Mouse (Mus musculus): ENCODE data around the gene Nfam1. TPM values are rescaled to one million over a fixed set of nuclear protein-coding genes. Genes with fewer than 3 reads are reported as not detected.

Nfam1 gene
- polyA plus RNA-seq, 1 experiment: 0.80 TPM

- 85% methylated on average over 1 of the region's 1 CpGs for WGBS
- H3K4me1 ChIP-seq (ENCODE audit: control insufficient read depth, insufficient read depth, low read length): no peaks in the 10 kb centered on the region
- TF ChIP-seq POLR2A (IDR thresholded peaks at IDR 0.05; ENCODE audit: borderline replicate concordance, insufficient read depth, low read length) (no peak), CTCF (IDR thresholded peaks at IDR 0.05; ENCODE audit: borderline replicate concordance, insufficient read depth, low read depth, low read length) (no peak)
- H3K27me3 ChIP-seq (ENCODE audit: control insufficient read depth, insufficient read depth, low read length): no peaks in the 10 kb centered on the region
- no peak overlapping the region for H3K4me3 ChIP-seq (replicated peaks; ENCODE audit: insufficient read depth, low read depth, low read length)
- DNase-seq: no peak
- H3K27ac ChIP-seq (ENCODE audit: insufficient read depth, low read length): no peak overlapping the region
Measured at GRCm38 (mm10) chr15:82974471-82974870, 58.6 kb downstream of the Nfam1 start.

GRCm38 (mm10) chr15:82969206-82969721 is 63.8 kb downstream of the Nfam1 start:
- no peaks in the 10 kb centered on the region for H3K27me3 ChIP-seq (ENCODE audit: control insufficient read depth, insufficient read depth, low read length)
- TF ChIP-seq CTCF (IDR thresholded peaks at IDR 0.05; ENCODE audit: borderline replicate concordance, insufficient read depth, low read depth, low read length): no peak
- TF ChIP-seq POLR2A (IDR thresholded peaks at IDR 0.05; ENCODE audit: borderline replicate concordance, insufficient read depth, low read length): no peak
- peaks cover 20% of the 10 kb centered on the region for H3K4me1 ChIP-seq (ENCODE audit: control insufficient read depth, insufficient read depth, low read length)
- DNase-seq: no peak
- WGBS: 59% methylated on average over 6 of the region's 6 CpGs
- H3K27ac ChIP-seq (ENCODE audit: insufficient read depth, low read length): no peak overlapping the region
- no peak overlapping the region for H3K4me3 ChIP-seq (replicated peaks; ENCODE audit: insufficient read depth, low read depth, low read length)

GRCm38 (mm10) chr15:82968449-82968848 is 64.7 kb downstream of the Nfam1 start:
- Histone ChIP-seq H3K4me3 (replicated peaks; ENCODE audit: insufficient read depth, low read depth, low read length) (peak overlapping the region; percentile 1), H3K27ac (ENCODE audit: insufficient read depth, low read length) (no peak overlapping the region), H3K27me3 (ENCODE audit: control insufficient read depth, insufficient read depth, low read length) (no peaks in the 10 kb centered on the region; the same call in 1 of the 2 replicates), H3K4me1 (ENCODE audit: control insufficient read depth, insufficient read depth, low read length) (peaks cover 24% of the 10 kb centered on the region)
- no peak for TF ChIP-seq POLR2A (IDR thresholded peaks at IDR 0.05; ENCODE audit: borderline replicate concordance, insufficient read depth, low read length)
- TF ChIP-seq CTCF (IDR thresholded peaks at IDR 0.05; ENCODE audit: borderline replicate concordance, insufficient read depth, low read depth, low read length): no peak
- under 1% methylated on average over 22 of the region's 22 CpGs for WGBS
- DNase-seq: peak; percentile 86 to 87

GRCm38 (mm10) chr15:82967947-82968346 is 65.2 kb downstream of the Nfam1 start:
- H3K4me1 ChIP-seq (ENCODE audit: control insufficient read depth, insufficient read depth, low read length): peaks cover 24% of the 10 kb centered on the region
- TF ChIP-seq POLR2A (IDR thresholded peaks at IDR 0.05; ENCODE audit: borderline replicate concordance, insufficient read depth, low read length): no peak
- TF ChIP-seq CTCF (IDR thresholded peaks at IDR 0.05; ENCODE audit: borderline replicate concordance, insufficient read depth, low read depth, low read length): no peak
- no peak overlapping the region for H3K27ac ChIP-seq (ENCODE audit: insufficient read depth, low read length)
- H3K27me3 ChIP-seq (ENCODE audit: control insufficient read depth, insufficient read depth, low read length): no peaks in the 10 kb centered on the region; the same call in 1 of the 2 replicates
- peak overlapping the region; percentile 1 for H3K4me3 ChIP-seq (replicated peaks; ENCODE audit: insufficient read depth, low read depth, low read length)
- WGBS: 23% methylated on average over 6 of the region's 6 CpGs
- DNase-seq: no peak

DNA sequence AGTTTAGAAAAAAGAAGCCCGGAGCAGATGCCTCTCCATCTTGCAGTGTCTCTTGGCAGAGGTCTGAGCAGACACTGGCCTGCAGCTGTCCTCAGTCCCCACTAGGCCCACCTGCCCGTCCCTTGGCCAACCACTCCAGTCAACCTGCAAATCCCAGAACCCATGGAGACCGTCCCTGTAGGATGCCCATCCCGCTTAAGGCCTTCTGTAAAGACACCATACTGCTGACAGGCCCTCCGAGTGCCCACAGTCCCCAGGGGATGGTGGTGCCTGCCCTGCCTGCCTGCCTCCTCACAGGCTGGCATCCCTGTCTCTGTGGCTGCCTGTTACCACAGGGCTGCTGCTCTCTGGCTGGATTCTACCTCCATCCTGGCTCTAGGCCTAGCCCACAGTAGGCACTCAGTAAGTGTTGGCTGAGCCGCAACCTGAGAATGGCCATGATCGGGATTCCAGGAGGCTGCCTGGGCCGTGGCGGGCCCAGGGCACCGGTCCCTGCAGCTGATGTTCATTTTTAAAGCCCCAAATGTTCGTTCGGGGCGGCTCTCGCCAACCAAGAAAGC is 68.8 kb downstream of the Nfam1 start:
- peaks cover 37% of the 10 kb centered on the region for H3K4me1 ChIP-seq (ENCODE audit: control insufficient read depth, insufficient read depth, low read length)
- no peak overlapping the region for H3K27ac ChIP-seq (ENCODE audit: insufficient read depth, low read length)
- DNase-seq: peak; percentile 66 to 77
- WGBS: 20% methylated on average over 14 of the region's 14 CpGs
- no peak overlapping the region for H3K4me3 ChIP-seq (replicated peaks; ENCODE audit: insufficient read depth, low read depth, low read length)
- H3K27me3 ChIP-seq (ENCODE audit: control insufficient read depth, insufficient read depth, low read length): peaks cover 1% of the 10 kb centered on the region; the same call in 1 of the 2 replicates
- TF ChIP-seq CTCF (IDR thresholded peaks at IDR 0.05; ENCODE audit: borderline replicate concordance, insufficient read depth, low read depth, low read length) (no peak), POLR2A (IDR thresholded peaks at IDR 0.05; ENCODE audit: borderline replicate concordance, insufficient read depth, low read length) (no peak)

DNA sequence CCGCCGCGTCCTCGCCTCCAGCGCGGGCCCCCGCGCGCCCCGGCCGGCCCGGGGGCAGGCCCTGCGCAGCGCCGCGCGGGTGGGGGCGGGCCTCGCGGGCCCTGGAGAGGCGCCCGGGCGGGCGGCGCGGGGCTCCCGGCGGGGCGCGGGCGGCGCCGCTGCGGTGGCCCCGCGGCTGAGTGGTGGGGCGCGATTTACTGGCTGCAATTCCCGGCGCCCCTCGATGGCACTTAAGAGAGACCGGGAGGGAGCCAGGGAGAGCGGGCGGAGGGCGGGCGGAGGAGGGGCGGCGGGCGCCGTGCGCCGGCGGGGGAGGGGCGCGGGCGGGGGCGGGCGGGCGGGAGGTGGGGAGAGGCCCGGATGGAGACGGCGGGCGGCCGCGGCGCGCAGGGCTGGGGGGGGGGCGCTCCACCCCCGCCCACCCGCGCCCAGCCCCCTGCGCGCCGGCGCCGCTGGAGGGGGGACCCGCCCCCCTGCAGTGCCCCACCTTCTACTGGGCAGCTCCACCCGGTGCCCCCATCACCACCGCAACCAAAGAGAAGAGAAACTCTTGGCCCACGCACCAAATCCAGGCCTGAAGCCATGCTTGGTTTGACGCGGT is 69.5 kb downstream of the Nfam1 start:
- no peak for DNase-seq
- no peak overlapping the region for H3K27ac ChIP-seq (ENCODE audit: insufficient read depth, low read length)
- H3K27me3 ChIP-seq (ENCODE audit: control insufficient read depth, insufficient read depth, low read length): peaks cover 3% of the 10 kb centered on the region; the same call in 1 of the 2 replicates
- no peak overlapping the region for H3K4me3 ChIP-seq (replicated peaks; ENCODE audit: insufficient read depth, low read depth, low read length)
- TF ChIP-seq CTCF (IDR thresholded peaks at IDR 0.05; ENCODE audit: borderline replicate concordance, insufficient read depth, low read depth, low read length) (no peak), POLR2A (IDR thresholded peaks at IDR 0.05; ENCODE audit: borderline replicate concordance, insufficient read depth, low read length) (no peak)
- peaks cover 31% of the 10 kb centered on the region for H3K4me1 ChIP-seq (ENCODE audit: control insufficient read depth, insufficient read depth, low read length)
- 11% methylated on average over 49 of the region's 82 CpGs for WGBS

DNA sequence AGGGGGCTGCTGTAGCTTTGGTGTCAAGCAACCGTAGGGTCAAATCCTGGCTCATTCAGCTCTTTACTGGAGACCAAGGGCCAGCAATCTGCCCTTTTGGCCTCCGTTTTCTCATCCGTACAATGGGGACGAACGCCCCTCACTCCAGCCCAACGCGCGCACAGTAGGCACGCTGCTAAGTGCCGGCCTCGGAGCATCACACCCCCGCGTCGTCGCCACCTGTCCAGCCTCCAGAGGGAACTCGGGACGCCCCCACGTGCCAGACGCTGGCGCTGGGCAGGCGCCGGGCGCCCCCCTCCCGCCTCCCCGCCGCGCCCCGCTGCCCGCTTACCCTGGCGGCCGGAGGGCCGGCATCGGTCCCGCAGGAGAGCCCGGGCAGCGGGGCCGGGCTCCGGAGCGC is 70.0 kb downstream of the Nfam1 start:
- peak overlapping the region; percentile 19 for H3K4me3 ChIP-seq (replicated peaks; ENCODE audit: insufficient read depth, low read depth, low read length)
- 5% methylated on average over 39 of the region's 39 CpGs for WGBS
- no peak for DNase-seq
- no peak for TF ChIP-seq POLR2A (IDR thresholded peaks at IDR 0.05; ENCODE audit: borderline replicate concordance, insufficient read depth, low read length)
- no peak for TF ChIP-seq CTCF (IDR thresholded peaks at IDR 0.05; ENCODE audit: borderline replicate concordance, insufficient read depth, low read depth, low read length)
- H3K4me1 ChIP-seq (ENCODE audit: control insufficient read depth, insufficient read depth, low read length): peaks cover 27% of the 10 kb centered on the region
- H3K27me3 ChIP-seq (ENCODE audit: control insufficient read depth, insufficient read depth, low read length): peaks cover 3% of the 10 kb centered on the region; the same call in 1 of the 2 replicates
- H3K27ac ChIP-seq (ENCODE audit: insufficient read depth, low read length): no peak overlapping the region

DNA sequence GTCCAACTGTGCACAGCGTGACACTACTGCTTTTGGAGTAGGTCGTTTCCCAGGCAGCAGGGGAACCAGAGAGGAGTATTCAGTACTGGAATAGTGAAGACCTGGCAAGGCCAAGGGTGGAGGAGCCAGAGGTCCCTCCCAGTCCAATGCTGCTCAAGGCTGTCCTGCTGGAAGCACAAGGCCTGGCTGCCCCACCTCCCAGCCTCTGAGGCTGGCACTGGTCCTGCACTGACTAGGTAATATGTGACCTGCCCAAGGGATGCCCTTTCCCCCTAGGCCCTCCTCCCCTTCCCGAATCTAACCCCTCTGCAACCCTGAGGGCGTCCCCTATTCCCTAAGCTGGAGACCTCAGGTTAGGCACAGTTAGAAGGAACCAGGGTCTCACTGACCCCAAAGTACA is 70.6 kb downstream of the Nfam1 start:
- Histone ChIP-seq H3K4me3 (replicated peaks; ENCODE audit: insufficient read depth, low read depth, low read length) (no peak overlapping the region), H3K27ac (ENCODE audit: insufficient read depth, low read length) (no peak overlapping the region), H3K27me3 (ENCODE audit: control insufficient read depth, insufficient read depth, low read length) (peaks cover 3% of the 10 kb centered on the region; the same call in 1 of the 2 replicates), H3K4me1 (ENCODE audit: control insufficient read depth, insufficient read depth, low read length) (peaks cover 21% of the 10 kb centered on the region)
- TF ChIP-seq CTCF (IDR thresholded peaks at IDR 0.05; ENCODE audit: borderline replicate concordance, insufficient read depth, low read depth, low read length) (no peak), POLR2A (IDR thresholded peaks at IDR 0.05; ENCODE audit: borderline replicate concordance, insufficient read depth, low read length) (no peak)
- WGBS: 69% methylated on average over 4 of the region's 4 CpGs
- DNase-seq: peak in 1 of 2 experiments; percentile 29
